ENCODE assay signal across 7 mouse cellular contexts in the genomic region with DNA sequence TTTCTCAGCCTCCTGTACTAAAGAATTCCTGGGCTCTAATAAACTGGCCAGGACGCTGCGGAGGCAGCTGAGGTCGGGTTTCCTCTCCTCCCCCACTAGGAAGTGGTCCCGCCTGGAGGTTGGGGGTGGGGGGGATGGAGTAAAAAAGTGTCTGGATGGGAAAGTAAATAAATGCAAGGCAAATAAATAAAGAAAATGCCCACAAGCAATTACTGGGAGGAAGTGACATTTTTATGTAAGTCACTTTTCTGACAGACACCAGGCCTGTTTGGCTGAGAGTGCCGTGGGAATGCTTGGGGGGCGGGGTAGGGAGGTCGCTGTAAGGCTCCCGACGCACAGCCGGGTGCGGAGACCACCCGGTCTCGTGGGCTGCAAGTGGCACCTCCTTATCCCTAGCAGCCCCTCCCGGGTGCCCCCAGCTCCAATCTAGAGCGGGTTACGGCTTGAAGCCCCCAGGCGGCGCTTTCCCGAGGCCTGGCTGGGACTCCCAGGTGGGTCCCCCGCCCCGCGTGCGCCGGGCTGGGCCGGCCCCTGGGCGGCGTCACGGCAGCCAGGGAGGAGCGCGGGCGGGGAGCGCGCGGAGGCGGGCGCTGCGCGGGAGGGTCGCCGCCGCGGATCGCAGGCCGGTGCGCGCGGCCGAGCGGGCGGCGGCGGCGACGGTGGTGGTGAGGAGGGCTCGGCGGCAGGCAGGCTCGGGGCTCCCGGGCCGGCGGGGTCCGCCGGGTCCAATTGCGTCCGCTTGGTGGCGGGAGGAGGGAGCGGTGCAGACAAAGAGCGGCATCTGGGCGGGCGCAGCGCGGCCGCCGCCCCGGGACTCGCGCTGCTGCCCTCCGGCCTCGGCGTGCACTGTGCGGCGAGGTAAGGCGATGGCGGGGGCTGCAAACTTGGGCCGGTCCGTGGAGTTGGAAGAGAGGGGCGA. TPM values are rescaled to one million over a fixed set of nuclear protein-coding genes. Genes with fewer than 3 reads are reported as not detected.
A peak's percentile ranks its signal among the peaks of the same experiment; 100 is the strongest.
DNase-seq lines count a peak whose midpoint lies in the region; ATAC-seq lines count a peak whose summit lies in the region.

No protein-coding gene starts in this region.

- DNase-seq in adrenal gland, adult 18-20 months (ENCODE audit: low spot score in 2 of 2), result peak; percentile 79 to 81
- peak; percentile 83 for DNase-seq in embryo, embryonic 10 days (ENCODE audit: low spot score)
- peak; percentile 59 to 66 for DNase-seq in gastrocnemius, postnatal 36 days
- peak; percentile 93 for DNase-seq in intestine, embryonic 14.5 days (ENCODE audit: low spot score)
- peak; percentile 92 for DNase-seq in limb, embryonic 10.5 days (ENCODE audit: low spot score)
- peak; percentile 99 for DNase-seq in midbrain, embryonic 11.5 days (ENCODE audit: low spot score, missing footprints)
- DNase-seq in spleen, adult 12 weeks (ENCODE audit: low spot score), result peak; percentile 52

- ATAC-seq in intestine, embryonic 14.5 days (replicated peaks; ENCODE audit: low FRiP score, low TSS enrichment, low read depth), result peak; percentile 92
- peak; percentile 93 for ATAC-seq in midbrain, embryonic 11.5 days (ENCODE audit: low FRiP score)

- peak overlapping the region; percentile 89 for H3K4me3 ChIP-seq in intestine, embryonic 14.5 days (ENCODE audit: low read depth, low read length)
- peak overlapping the region; percentile 94 for H3K4me3 ChIP-seq in limb, embryonic 10.5 days
- peak overlapping the region; percentile 95 for H3K4me3 ChIP-seq in midbrain, embryonic 11.5 days (ENCODE audit: low read depth, low read length)

- WGBS in intestine, embryonic 14.5 days, result under 1% methylated on average over 68 of the region's 86 CpGs
- under 1% methylated on average over 84 of the region's 86 CpGs for WGBS in limb, embryonic 10.5 days
- WGBS in midbrain, embryonic 11.5 days, result 0% methylated on average over 64 of the region's 86 CpGs

- peak overlapping the region; percentile 96 for H3K9ac ChIP-seq in intestine, embryonic 14.5 days (ENCODE audit: low read length)
- peak overlapping the region; percentile 98 for H3K9ac ChIP-seq in midbrain, embryonic 11.5 days (ENCODE audit: low read length)

- no peaks in the 10 kb centered on the region for H3K9me3 ChIP-seq in intestine, embryonic 14.5 days (ENCODE audit: control insufficient read depth, low read length)
- H3K9me3 ChIP-seq in limb, embryonic 10.5 days (replicated peaks), result no peaks in the 10 kb centered on the region
- no peaks in the 10 kb centered on the region for H3K9me3 ChIP-seq in midbrain, embryonic 11.5 days (ENCODE audit: control insufficient read depth, low read length)

- H3K4me2 ChIP-seq in intestine, embryonic 14.5 days (ENCODE audit: low read length), result peak overlapping the region; percentile 94
- H3K4me2 ChIP-seq in midbrain, embryonic 11.5 days, result peak overlapping the region; percentile 60

- H3K36me3 ChIP-seq in intestine, embryonic 14.5 days (ENCODE audit: control insufficient read depth, insufficient read depth, low read length), result no peaks in the 10 kb centered on the region
- 0 out of 2 replicates have a peak, but pooled peaks cover 4% of the 10 kb centered on the region for H3K36me3 ChIP-seq in limb, embryonic 10.5 days
- H3K36me3 ChIP-seq in midbrain, embryonic 11.5 days (ENCODE audit: control insufficient read depth, insufficient read depth, low read length), result no peaks in the 10 kb centered on the region

- intact Hi-C loops in gastrocnemius, postnatal 36 days (cut with DNase I), result loop anchor here (5.0 to 10.0 kb wide), 3 partner anchors 109 to 189 kb away; no protein-coding TSS in a partner anchor

- peak overlapping the region; percentile 90 for H3K27ac ChIP-seq in intestine, embryonic 14.5 days (ENCODE audit: low read depth)
- H3K27ac ChIP-seq in limb, embryonic 10.5 days, result peak overlapping the region; percentile 99
- peak overlapping the region; percentile 82 for H3K27ac ChIP-seq in midbrain, embryonic 11.5 days (ENCODE audit: low read depth, low read length)

- H3K4me1 ChIP-seq in intestine, embryonic 14.5 days (replicated peaks; ENCODE audit: control insufficient read depth, insufficient read depth, low read length), result peaks cover 32% of the 10 kb centered on the region
- peaks cover 24% of the 10 kb centered on the region for H3K4me1 ChIP-seq in limb, embryonic 10.5 days
- H3K4me1 ChIP-seq in midbrain, embryonic 11.5 days (ENCODE audit: control insufficient read depth, insufficient read depth, low read length), result peaks cover 8% of the 10 kb centered on the region

- no peaks in the 10 kb centered on the region for H3K27me3 ChIP-seq in intestine, embryonic 14.5 days (replicated peaks; ENCODE audit: control insufficient read depth, insufficient read depth, low read length)
- H3K27me3 ChIP-seq in limb, embryonic 10.5 days (ENCODE audit: low read depth, poor library complexity, severe bottlenecking), result no peaks in the 10 kb centered on the region
- no peaks in the 10 kb centered on the region for H3K27me3 ChIP-seq in midbrain, embryonic 11.5 days (ENCODE audit: control insufficient read depth, insufficient read depth, low read length)

RNA-seq across cellular contexts. Expression of a gene that starts 1.1 kb away (rescaled TPM):
- total RNA-seq in adrenal gland, adult 18-20 months (2021), result 10 to 100 TPM; 28.6 to 30.8 TPM
- total RNA-seq in gastrocnemius, postnatal 36 days (2021), result 10 to 100 TPM; 16.9 to 18.0 TPM
- polyA plus RNA-seq in intestine, embryonic 14.5 days (2014; fragmentation: Nextera tagmentation; extraction: Ambion mirVana), result 38.1 and 38.3 TPM in 2 replicates
- polyA plus RNA-seq in limb, embryonic 10.5 days (2016; fragmentation: Nextera tagmentation; extraction: Ambion mirVana), result 46.5 and 51.5 TPM in 2 replicates
- polyA plus RNA-seq in midbrain, embryonic 11.5 days (2014; fragmentation: Nextera tagmentation; extraction: Ambion mirVana), result 30.2 and 33.6 TPM in 2 replicates

Comparison
In these comparisons a context has a peak if more than half of its experiments do, and no peak if none do; other contexts are left out.
1. Peak in every context shown above with its lines: DNase-seq, ATAC-seq, H3K4me3 ChIP-seq and H3K27ac ChIP-seq.